Comparison of ENCODE assay signal across 13 mouse cellular contexts in the genomic region with DNA sequence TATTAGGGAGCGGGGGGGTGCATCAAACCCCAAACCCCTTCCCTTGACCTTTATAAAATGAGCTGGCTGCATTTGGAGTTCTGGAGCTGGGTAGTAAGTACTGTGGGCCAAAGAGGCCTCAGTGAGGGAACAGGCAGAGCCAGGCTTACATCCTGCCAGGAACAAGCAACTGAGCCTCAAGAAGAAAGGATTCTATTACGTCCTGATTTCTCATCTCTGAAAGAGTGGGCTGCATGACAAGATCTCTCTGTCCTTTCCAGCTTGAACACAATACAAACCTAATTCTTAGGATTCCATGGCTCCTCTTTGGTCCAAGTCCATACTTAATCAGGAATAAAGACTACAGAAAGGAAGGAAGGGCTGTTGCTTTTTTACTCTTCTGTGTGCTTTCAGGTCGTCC.
"Had no signal": no experiment of that assay in that cellular context is flagged by ENCODE, and none has a peak within 500 bp of the region (broad histone marks: within the 10 kb centered on the region; RNA-seq: fewer than 3 reads in every experiment).

No protein-coding gene starts in this region.

- DNase-seq: kidney, adult 18-20 months; kidney, postnatal 10 days; kidney, postnatal 4 days; left cerebral cortex, postnatal 4 days; lung, adult 18-20 months; lung, postnatal 10 days; lung, postnatal 4 days; thymus, postnatal 36 days had no signal

- H3K4me3 ChIP-seq: limb, embryonic 13.5 days; midbrain, embryonic 10.5 days; midbrain, embryonic 15.5 days; neural tube, embryonic 12.5 days had no signal

- H3K27ac ChIP-seq: limb, embryonic 13.5 days; liver, embryonic 14.5 days; midbrain, embryonic 15.5 days; neural tube, embryonic 12.5 days had no signal
